Mouse (Mus musculus) embryonic fibroblast, embryonic 13.5 days (primary cell): ENCODE data around the gene Hnrnph1.

ENCODE experiments used
- CTCF ChIP-seq: IDR thresholded peaks from 2 replicates; pipeline ENCODE4 v1.5.1; 2011; ENCODE audit warnings: mild to moderate bottlenecking, control low read depth, low read length, moderate library complexity, borderline replicate concordance; ENCODE audit not compliant: insufficient read depth
- POLR2A ChIP-seq: IDR thresholded peaks from 2 replicates; pipeline ENCODE4 v1.6.1; 2011; ENCODE audit warnings: low read depth, mild to moderate bottlenecking, control low read depth, low read length, moderate library complexity

- TF ChIP-seq CTCF (no peak), POLR2A (no peak)
These were observed 1.4 kb upstream of the Hnrnph1 start for GRCm38 (mm10) chr11:50375421-50375820.
